Mouse (Mus musculus): Measurements from ENCODE around the gene Tmco3. TPM values are rescaled to one million over a fixed set of nuclear protein-coding genes. Genes with fewer than 3 reads are reported as not detected.

Gene Tmco3
- polyA plus RNA-seq (2017; shearing (Covaris generic)) = 39.6 TPM

DNA sequence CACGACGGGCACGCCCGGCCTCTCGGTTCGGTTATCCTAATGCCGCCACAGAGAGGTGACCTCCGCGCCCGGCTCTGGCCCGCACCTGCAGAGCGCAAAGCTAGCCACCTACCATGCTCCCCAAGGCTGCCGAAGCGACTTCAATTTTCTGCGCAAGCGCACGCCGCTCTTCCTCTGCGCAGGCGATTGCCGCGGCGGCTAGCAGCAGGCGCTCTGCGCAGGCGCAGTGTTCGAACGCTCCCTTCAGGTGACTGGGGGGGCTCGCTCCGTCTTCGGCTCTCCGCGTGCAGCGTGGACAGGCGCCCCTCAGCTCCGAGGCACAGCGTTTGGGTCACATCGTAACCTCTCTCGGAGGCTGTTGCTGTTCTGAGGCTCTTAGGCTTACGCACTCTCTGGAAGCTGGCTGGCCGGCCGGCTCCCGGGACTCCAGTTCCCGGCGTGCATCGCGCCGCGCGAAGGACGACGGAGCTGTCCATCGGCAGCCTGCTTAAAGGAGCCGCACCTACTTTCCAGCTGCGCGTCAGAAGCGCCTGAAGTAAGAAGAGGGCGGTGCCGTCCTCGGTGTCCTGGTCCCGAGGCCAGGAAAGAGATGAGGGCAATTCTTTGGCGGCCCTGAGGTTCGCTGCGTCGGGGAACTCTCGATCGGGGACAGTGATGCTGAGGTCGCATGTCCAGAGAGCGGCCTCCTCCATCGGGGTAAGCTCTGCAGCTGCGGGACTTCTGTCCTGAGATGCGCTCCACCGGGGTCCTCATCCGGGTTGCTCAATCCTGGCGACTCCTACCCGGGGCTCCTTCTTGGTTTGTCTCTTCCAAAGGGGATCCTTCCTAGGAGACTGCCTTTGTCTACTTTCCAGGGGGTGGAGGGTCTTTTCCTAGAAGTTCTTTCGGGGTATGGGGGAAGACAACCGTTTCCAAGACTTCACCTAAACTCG is at the start of gene Tmco3, which contains the start of gene Dcun1d2:
TSS of gene Tmco3 (plus strand) at position 499 of the 932 bp plus-strand sequence.
TSS of gene Dcun1d2 (minus strand) at position 440 of the 932 bp plus-strand sequence.

GRCm38 (mm10) chr8:13254019-13254418 is 34.0 kb upstream of the Tmco3 start, which contains the start of gene Adprhl1:
Gene Adprhl1 (minus strand): TSS chr8:13254162.

GRCm38 (mm10) chr8:13338255-13338860 is 50.4 kb downstream of the Tmco3 start, which contains the start of gene Tfdp1:
Gene Tfdp1 (plus strand): TSS chr8:13338751.

Other genes with a start within 250 kb of the Tmco3 start
- 2.8 TPM for gene Proz, start 227.3 kb upstream of the Tmco3 start, polyA plus RNA-seq (2017; shearing (Covaris generic))
- 47.2 TPM for gene Pcid2, start 182.7 kb upstream of the Tmco3 start, polyA plus RNA-seq (2017; shearing (Covaris generic))
- gene Cul4a, start 182.6 kb upstream of the Tmco3 start, polyA plus RNA-seq (2017; shearing (Covaris generic)) = 41.7 TPM
- gene Lamp1, start 129.0 kb upstream of the Tmco3 start, polyA plus RNA-seq (2017; shearing (Covaris generic)) = 289 TPM
- gene Grtp1, start 87.6 kb upstream of the Tmco3 start, polyA plus RNA-seq (2017; shearing (Covaris generic)) = 3.1 TPM
- gene Adprhl1, start 34.0 kb upstream of the Tmco3 start, polyA plus RNA-seq (2017; shearing (Covaris generic)) = 0.13 TPM
- gene Dcun1d2, start 59 bp upstream of the Tmco3 start, polyA plus RNA-seq (2017; shearing (Covaris generic)) = 35.7 TPM
- 81.3 TPM for gene Tfdp1, start 50.6 kb downstream of the Tmco3 start, polyA plus RNA-seq (2017; shearing (Covaris generic))
- gene Atp4b, start 108.6 kb downstream of the Tmco3 start, polyA plus RNA-seq (2017; shearing (Covaris generic)) = not detected
- gene Grk1, start 116.9 kb downstream of the Tmco3 start, polyA plus RNA-seq (2017; shearing (Covaris generic)) = not detected
- not detected for gene Tmem255b, start 147.0 kb downstream of the Tmco3 start, polyA plus RNA-seq (2017; shearing (Covaris generic))
- 0.07 TPM for gene Gas6, start 206.3 kb downstream of the Tmco3 start, polyA plus RNA-seq (2017; shearing (Covaris generic))

Data from CD4-positive, CD25-positive, alpha-beta regulatory T cell (primary cell).